Mouse (Mus musculus) megakaryocyte, embryonic 14.5 days (primary cell): ENCODE measurements around the gene Fahd1. TPM values are rescaled to one million over a fixed set of nuclear protein-coding genes. Genes with fewer than 3 reads are reported as not detected.
A peak's percentile ranks its signal among the peaks of the same experiment; 100 is the strongest.

ENCODE experiments used
- H3K27me3 ChIP-seq: replicated peaks from 2 replicates; pipeline ENCODE3; 2012; ENCODE audit warnings: inconsistent platforms
- H3K36me3 ChIP-seq: replicated peaks from 2 replicates; pipeline ENCODE3; 2012; ENCODE audit warnings: low read length, inconsistent platforms, mixed read lengths
- H3K4me1 ChIP-seq: 2 replicates; pipeline ENCODE4 v1.6.1; 2012; ENCODE audit warnings: inconsistent platforms
- H3K4me3 ChIP-seq: replicated peaks from 2 replicates; pipeline ENCODE3; 2012; ENCODE audit warnings: moderate library complexity, mild to moderate bottlenecking, inconsistent platforms
- H3K9me3 ChIP-seq: 2 replicates; pipeline ENCODE4 v1.6.1; 2012; ENCODE audit warnings: inconsistent platforms
- FLI1 ChIP-seq: IDR thresholded peaks from 2 replicates; pipeline ENCODE4 v1.6.1; 2012; ENCODE audit warnings: low read length, inconsistent platforms, mixed read lengths
- GATA1 ChIP-seq: IDR thresholded peaks from 3 replicates; pipeline ENCODE4 v1.6.1; 2012; ENCODE audit warnings: mixed read lengths, low read length, inconsistent platforms, borderline replicate concordance
- polyA plus RNA-seq: library from polyadenylated mRNA; stranded (reverse); fragments of >175 nt; gene quantifications from 2 replicates; pipeline ENCODE4 v1.2.3, GENCODE M21; 2012; ENCODE audit warnings: low replicate concordance; ENCODE audit not compliant: insufficient read depth

The Fahd1 gene
- polyA plus RNA-seq, 1 experiment = 2.8 TPM

DNA sequence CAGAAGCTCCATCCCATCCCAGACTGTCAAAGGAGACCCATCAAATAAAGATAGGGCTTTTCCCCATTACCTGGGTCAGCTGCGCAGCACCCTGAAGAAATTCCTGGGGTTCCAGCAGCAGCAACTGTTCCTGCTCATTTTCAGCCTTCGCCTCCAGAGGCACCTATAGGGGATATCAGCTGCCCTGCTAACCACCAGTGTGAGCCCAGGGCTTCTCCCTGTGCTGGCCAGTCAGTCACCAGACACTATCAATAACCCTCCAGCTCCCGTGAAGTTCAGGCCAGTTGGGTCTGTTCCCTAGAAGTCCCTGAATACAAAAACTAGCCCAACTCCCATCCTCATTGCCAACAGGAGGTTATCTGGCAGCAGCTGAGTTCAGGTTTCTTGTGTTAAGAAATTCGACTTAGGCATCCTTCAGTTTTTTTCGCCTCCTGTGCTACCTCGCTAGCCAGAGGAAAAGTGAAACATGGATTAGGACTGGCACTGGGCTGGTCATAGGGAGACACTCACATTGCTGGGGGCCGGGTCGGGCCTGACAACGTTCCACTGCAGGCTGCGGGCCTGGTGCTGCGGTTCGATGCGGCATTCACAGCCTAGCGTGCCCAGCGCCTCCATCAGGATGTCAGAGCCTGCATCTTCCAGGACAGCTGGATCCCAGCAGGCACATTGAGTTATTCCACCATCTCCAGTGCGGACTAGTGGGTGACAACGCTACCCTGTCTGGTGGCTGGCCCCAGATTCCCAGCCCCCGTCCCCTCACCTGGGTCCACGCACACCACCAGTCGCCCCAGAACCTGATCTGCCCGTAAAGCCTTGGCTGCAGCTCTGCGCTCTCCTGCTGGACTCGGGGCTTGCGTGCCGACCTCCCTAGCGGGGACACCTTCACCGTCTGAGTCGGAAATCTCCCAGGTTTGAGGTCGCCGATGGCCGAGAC lies 44.2 kb upstream of the Fahd1 start:
- no peaks in the 10 kb centered on the region for H3K9me3 ChIP-seq
- no peaks in the 10 kb centered on the region for H3K27me3 ChIP-seq
- H3K4me1 ChIP-seq = peaks cover 77% of the 10 kb centered on the region
- H3K4me3 ChIP-seq = peak overlapping the region; percentile 94
- peaks cover 72% of the 10 kb centered on the region for H3K36me3 ChIP-seq
- no peak for TF ChIP-seq FLI1
- TF ChIP-seq GATA1 = no peak

DNA sequence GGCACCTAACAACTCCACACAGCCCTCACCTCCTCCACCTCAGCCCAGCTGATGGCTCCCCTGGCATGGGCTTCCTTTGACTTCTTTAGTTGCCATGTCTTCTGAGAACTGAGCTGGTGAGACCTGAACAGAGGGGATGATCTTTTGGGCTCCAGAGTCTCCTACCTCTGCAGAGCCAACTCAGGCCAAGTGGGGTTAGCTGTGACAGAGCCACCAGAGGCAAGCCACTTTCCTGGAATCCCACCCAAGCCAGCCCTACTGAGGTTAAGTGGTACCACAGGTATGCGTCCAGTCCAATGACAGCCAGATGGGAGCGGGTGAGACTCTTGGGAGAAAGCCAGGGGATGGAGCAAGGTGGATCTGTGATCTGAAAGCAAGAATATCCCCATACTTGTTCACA lies 43.1 kb upstream of the Fahd1 start:
- TF ChIP-seq FLI1 = no peak
- no peak for TF ChIP-seq GATA1
- Histone ChIP-seq H3K9me3 (no peaks in the 10 kb centered on the region), H3K36me3 (peaks cover 70% of the 10 kb centered on the region), H3K4me1 (peaks cover 74% of the 10 kb centered on the region), H3K4me3 (peak overlapping the region; percentile 53), H3K27me3 (no peaks in the 10 kb centered on the region)

DNA sequence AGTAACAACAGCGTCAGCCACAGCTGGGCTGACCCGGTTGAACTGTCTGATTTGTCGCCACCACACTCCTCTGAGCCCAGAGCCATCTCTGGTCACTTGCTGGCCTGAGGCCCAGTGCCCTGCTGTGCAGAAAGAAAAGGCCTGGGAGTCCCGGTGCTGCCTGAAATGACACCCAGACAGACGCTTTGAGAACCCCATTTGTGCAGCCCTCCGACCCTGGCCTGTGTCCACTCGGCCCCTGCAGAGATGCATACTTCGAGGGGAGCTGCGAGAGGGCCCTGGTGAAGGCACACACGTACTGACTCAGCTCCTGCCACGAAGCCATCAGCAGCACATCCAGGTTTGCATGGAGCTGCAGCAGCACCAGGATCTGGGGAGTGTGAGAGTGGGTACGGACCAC lies 42.6 kb upstream of the Fahd1 start:
- H3K27me3 ChIP-seq = no peaks in the 10 kb centered on the region
- no peak for TF ChIP-seq GATA1
- H3K4me3 ChIP-seq = peak overlapping the region; percentile 53
- H3K9me3 ChIP-seq = no peaks in the 10 kb centered on the region
- peaks cover 68% of the 10 kb centered on the region for H3K36me3 ChIP-seq
- H3K4me1 ChIP-seq = peaks cover 75% of the 10 kb centered on the region

DNA sequence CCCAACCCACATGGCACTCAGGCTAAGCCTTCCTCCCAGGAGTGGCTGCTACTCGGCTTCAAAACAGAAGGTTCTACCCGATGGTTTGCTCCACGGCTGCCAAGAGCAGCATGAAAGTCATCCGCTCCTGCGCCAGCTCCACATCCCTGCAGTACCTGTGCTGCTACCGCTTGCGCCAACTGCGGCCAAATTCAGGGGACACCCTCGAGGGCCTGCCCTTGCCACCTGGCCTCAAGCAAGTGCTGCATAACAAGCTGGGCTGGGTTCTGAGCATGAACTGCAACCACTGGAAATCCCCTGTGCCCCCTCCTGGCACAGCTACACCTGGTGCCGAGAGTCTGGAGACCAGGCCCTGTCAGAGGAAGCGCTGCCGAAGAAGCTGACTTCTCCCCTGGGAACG lies 41.2 kb upstream of the Fahd1 start:
- Histone ChIP-seq H3K27me3 (no peaks in the 10 kb centered on the region), H3K36me3 (peaks cover 57% of the 10 kb centered on the region), H3K9me3 (no peaks in the 10 kb centered on the region), H3K4me1 (peaks cover 68% of the 10 kb centered on the region), H3K4me3 (no peak overlapping the region)
- TF ChIP-seq GATA1 (no peak), FLI1 (no peak)

DNA sequence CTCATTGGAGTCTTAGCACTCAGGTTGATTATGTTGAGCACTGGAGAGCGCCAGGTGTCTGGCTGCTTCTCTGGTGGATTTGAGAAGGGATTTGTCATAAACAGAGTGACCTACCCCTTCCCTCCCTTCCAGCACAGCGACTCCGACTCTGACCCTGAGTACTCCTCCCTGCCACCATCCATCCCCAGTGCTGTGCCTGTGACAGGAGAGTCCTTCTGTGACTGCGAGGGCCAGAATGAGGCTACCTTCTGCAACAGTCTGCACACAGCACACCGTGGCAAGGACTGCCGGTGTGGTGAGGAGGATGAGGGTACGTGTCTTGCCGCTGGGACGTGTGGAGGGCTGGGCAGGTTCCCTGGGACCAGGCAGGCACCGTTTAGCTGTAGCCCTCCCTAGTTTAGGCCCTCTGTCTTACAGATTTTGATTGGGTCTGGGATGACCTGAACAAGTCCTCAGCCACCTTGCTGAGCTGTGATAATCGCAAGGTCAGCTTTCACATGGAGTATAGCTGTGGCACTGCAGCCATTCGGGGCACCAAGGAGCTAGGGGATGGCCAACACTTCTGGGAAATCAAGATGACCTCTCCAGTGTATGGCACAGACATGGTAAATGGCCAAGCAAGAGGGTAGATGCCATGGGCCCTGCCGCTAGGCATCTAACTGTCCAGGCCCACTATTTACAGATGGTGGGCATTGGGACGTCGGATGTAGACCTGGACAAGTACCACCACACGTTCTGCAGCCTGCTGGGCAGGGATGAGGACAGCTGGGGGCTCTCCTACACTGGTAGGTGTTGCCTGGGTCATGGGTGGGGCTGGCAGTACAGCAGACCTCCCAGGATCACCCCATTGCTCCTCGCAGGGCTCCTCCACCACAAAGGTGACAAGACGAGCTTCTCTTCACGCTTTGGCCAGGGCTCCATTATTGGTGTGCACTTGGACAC lies 40.3 kb upstream of the Fahd1 start:
- H3K4me3 ChIP-seq = peak overlapping the region; percentile 69
- no peaks in the 10 kb centered on the region for H3K9me3 ChIP-seq
- no peaks in the 10 kb centered on the region for H3K27me3 ChIP-seq
- H3K36me3 ChIP-seq = peaks cover 57% of the 10 kb centered on the region
- H3K4me1 ChIP-seq = peaks cover 63% of the 10 kb centered on the region
- TF ChIP-seq FLI1 (no peak), GATA1 (no peak)

DNA sequence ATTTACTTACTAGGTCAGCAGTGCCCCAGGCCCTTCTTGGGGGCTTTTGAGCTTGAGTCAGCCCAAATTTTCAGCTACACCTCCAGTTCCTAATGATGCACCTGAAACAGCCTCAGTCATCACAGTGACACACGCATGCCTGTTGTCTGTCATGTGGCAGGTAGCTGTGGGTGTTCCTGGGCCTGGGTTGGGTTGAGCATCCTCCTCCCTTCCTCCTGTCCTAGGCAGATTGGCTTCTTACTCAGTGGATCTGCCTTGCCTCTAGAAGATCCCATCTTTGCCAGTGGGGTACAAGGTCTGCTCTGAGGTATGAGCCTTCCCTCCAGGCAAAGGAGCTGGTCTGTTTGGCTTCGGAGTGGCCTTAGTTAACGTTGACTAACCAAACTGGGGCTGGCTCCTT lies 38.7 kb upstream of the Fahd1 start:
- Histone ChIP-seq H3K4me1 (peaks cover 67% of the 10 kb centered on the region), H3K36me3 (peaks cover 69% of the 10 kb centered on the region), H3K9me3 (no peaks in the 10 kb centered on the region), H3K4me3 (peak overlapping the region; percentile 4), H3K27me3 (no peaks in the 10 kb centered on the region)
- TF ChIP-seq GATA1 (no peak), FLI1 (no peak)

DNA sequence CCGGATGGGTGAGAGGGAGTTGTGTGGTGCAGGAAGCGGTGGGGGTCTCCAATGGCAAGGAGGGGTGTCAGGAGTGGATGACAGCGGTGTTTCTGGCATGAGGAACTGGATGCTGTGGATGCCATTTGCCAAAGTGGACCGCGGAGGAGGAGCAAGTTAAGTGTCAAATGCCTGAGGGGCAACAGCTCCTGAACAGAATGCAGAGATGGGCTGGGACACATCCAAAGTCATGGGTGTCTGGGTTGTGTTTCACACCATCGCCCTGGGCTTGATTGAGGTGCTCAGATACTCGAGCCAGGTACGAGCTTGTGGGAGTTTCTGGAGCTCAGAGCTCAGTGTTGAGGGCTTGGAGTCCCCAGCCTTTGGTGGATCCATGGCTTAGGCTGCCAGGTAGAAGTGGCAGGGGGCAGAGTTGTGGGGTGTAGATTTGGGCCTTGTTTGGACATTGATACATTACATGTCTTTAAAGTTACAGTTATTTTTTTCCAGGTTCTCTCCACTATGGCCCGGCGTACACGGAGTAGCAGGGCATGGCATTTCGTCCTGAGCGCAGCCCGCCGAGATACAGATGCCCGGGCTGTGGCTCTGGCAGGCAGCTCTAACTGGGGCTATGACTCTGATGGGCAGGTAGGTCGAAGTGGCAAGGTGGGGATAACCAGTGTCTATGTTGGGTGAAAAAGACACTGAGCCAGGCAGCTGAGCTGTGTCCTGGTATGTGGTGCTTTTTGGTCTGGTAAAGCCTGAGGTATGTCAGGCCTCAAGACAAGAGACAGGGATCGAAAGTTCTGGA lies 37.3 kb upstream of the Fahd1 start:
- H3K36me3 ChIP-seq = peaks cover 69% of the 10 kb centered on the region

DNA sequence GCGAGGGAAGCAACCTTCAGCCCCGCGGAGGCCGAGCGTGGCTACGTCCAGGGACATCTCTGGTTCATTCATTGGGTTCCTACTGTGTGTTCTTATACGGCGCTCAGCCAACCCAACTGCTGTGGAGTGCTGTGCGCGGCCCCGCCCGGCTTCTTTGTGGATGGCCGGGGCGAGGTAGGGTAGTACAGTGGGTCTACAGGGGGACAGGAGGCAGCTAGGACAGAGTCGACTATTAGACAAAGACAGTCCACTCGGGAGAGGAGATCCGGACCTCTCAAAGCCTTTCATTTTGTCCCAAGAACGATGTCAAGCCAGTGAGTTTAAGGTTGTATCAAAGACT lies 36.7 kb upstream of the Fahd1 start:
- H3K4me1 ChIP-seq = peaks cover 65% of the 10 kb centered on the region

More for the DNA sequence above, 37.3 kb upstream of the Fahd1 start:
- H3K9me3 ChIP-seq = no peaks in the 10 kb centered on the region
- H3K4me1 ChIP-seq = peaks cover 62% of the 10 kb centered on the region
- no peak for TF ChIP-seq FLI1
- no peak for TF ChIP-seq GATA1
- H3K4me3 ChIP-seq = peak overlapping the region; percentile 99
- no peaks in the 10 kb centered on the region for H3K27me3 ChIP-seq

More for the DNA sequence above, 36.7 kb upstream of the Fahd1 start:
- Histone ChIP-seq H3K4me3 (peak overlapping the region; percentile 99), H3K9me3 (no peaks in the 10 kb centered on the region), H3K27me3 (no peaks in the 10 kb centered on the region), H3K36me3 (peaks cover 69% of the 10 kb centered on the region)
- TF ChIP-seq FLI1 (no peak), GATA1 (no peak)
